Mouse (Mus musculus): ENCODE results near the gene Eif4a3. TPM values are rescaled to one million over a fixed set of nuclear protein-coding genes. Genes with fewer than 3 reads are reported as not detected.

The Eif4a3 gene
- total and polyA plus RNA-seq, 3 experiments = 427 to 608 (median 521) TPM

GRCm38 (mm10) chr11:119344865-119345264, 45.0 kb upstream of the Eif4a3 start:
- Histone ChIP-seq H3K36me3 (ENCODE audit: control insufficient read depth in 1 of 2, insufficient read depth in 2 of 2, low read length in 2 of 2) (no peaks in the 10 kb centered on the region; a peak in 1 of 4 replicates), H3K9ac (ENCODE audit: control insufficient read depth, low read depth, low read length, poor library complexity, severe bottlenecking) (no peak overlapping the region), H3K9me3 (replicated peaks; ENCODE audit: insufficient read depth, low read length) (no peaks in the 10 kb centered on the region), H3K79me2 (ENCODE audit: control insufficient read depth, insufficient read depth, low read length, poor library complexity) (no peaks in the 10 kb centered on the region), H3K4me3 (ENCODE audit: control insufficient read depth in 1 of 2, insufficient read depth in 1 of 2, low read depth in 2 of 2, low read length in 2 of 2) (no peak overlapping the region), H3K27me3 (ENCODE audit: control insufficient read depth in 1 of 2, insufficient read depth in 2 of 2, low read length in 2 of 2) (no peaks in the 10 kb centered on the region), H3K4me1 (ENCODE audit: control insufficient read depth in 1 of 2, insufficient read depth in 2 of 2, low read length in 2 of 2) (peaks cover 0 to 16% of the 10 kb centered on the region in 2 experiments; a peak in 2 of 4 replicates), H3K27ac (ENCODE audit: control insufficient read depth, low read depth, low read length) (no peak overlapping the region)
- no peak for DNase-seq (ENCODE audit: low read depth, low spot score)
- no peak for TF ChIP-seq ZKSCAN1 (IDR thresholded peaks at IDR 0.05; ENCODE audit: low read depth, low read length)
- no peak for TF ChIP-seq SMC3 (IDR thresholded peaks at IDR 0.05; ENCODE audit: low read depth, low read length)
- no peak for TF ChIP-seq USF2 (IDR thresholded peaks at IDR 0.05; ENCODE audit: borderline replicate concordance in 1 of 2, insufficient read depth in 1 of 2, low read depth in 1 of 2, low read length in 2 of 2)
- no peak for TF ChIP-seq E2F4 (IDR thresholded peaks at IDR 0.05; ENCODE audit: borderline replicate concordance, low read depth, low read length)
- TF ChIP-seq ETS1 (IDR thresholded peaks at IDR 0.05; ENCODE audit: low read depth, low read length) = no peak
- no peak for TF ChIP-seq MYC (IDR thresholded peaks at IDR 0.05; ENCODE audit: low read depth, low read length)
- TF ChIP-seq MAX (IDR thresholded peaks at IDR 0.05; ENCODE audit: low read length) = no peak
- TF ChIP-seq EP300 (IDR thresholded peaks at IDR 0.05; ENCODE audit: low read depth in 1 of 2, low read length in 2 of 2) = no peak
- no peak for TF ChIP-seq GABPA (IDR thresholded peaks at IDR 0.05; ENCODE audit: low read depth, low read length)
- no peak for TF ChIP-seq TAL1 (IDR thresholded peaks at IDR 0.05; ENCODE audit: low read length)
- TF ChIP-seq ELF1 (IDR thresholded peaks at IDR 0.05; ENCODE audit: low read depth, low read length) = no peak
- no peak for TF ChIP-seq MYB (IDR thresholded peaks at IDR 0.05; ENCODE audit: low read depth, low read length)
- no peak for TF ChIP-seq POLR2AphosphoS5 (IDR thresholded peaks at IDR 0.05; ENCODE audit: borderline replicate concordance, low read depth, low read length)
- no peak for TF ChIP-seq HCFC1 (IDR thresholded peaks at IDR 0.05; ENCODE audit: low read depth, low read length)
- TF ChIP-seq ZMIZ1 (IDR thresholded peaks at IDR 0.05; ENCODE audit: low read depth, low read length) = no peak
- no peak for TF ChIP-seq MXI1 (IDR thresholded peaks at IDR 0.05; ENCODE audit: low read depth, low read length)
- no peak for TF ChIP-seq POLR2AphosphoS2 (IDR thresholded peaks at IDR 0.05; ENCODE audit: low read length)

GRCm38 (mm10) chr11:119344178-119344577, 44.3 kb upstream of the Eif4a3 start:
- no peak for TF ChIP-seq RAD21 (IDR thresholded peaks at IDR 0.05; ENCODE audit: low read depth, low read length)
- TF ChIP-seq E2F4 (IDR thresholded peaks at IDR 0.05; ENCODE audit: borderline replicate concordance, low read depth, low read length) = no peak
- no peak for TF ChIP-seq CTCF (IDR thresholded peaks at IDR 0.05 in 2 of 3, conservative IDR thresholded peaks at IDR 0.05 in 1 of 3; ENCODE audit: control insufficient read depth in 1 of 3, insufficient read depth in 1 of 3, low read depth in 2 of 3, low read length in 3 of 3, poor library complexity in 1 of 3, severe bottlenecking in 1 of 3)
- TF ChIP-seq TBP (IDR thresholded peaks at IDR 0.05; ENCODE audit: low read depth, low read length) = no peak
- no peak for TF ChIP-seq TAL1 (IDR thresholded peaks at IDR 0.05; ENCODE audit: low read length)
- no peak for TF ChIP-seq ETS1 (IDR thresholded peaks at IDR 0.05; ENCODE audit: low read depth, low read length)
- no peak for TF ChIP-seq POLR2AphosphoS2 (IDR thresholded peaks at IDR 0.05; ENCODE audit: low read length)
- TF ChIP-seq RCOR1 (IDR thresholded peaks at IDR 0.05; ENCODE audit: low read depth, low read length) = no peak
- TF ChIP-seq MAFK (IDR thresholded peaks at IDR 0.05; ENCODE audit: borderline replicate concordance, low read depth, low read length) = no peak
- no peak for TF ChIP-seq ZC3H11A (IDR thresholded peaks at IDR 0.05; ENCODE audit: low read depth, low read length)
- no peak for TF ChIP-seq HCFC1 (IDR thresholded peaks at IDR 0.05; ENCODE audit: low read depth, low read length)
- no peak for TF ChIP-seq ELF1 (IDR thresholded peaks at IDR 0.05; ENCODE audit: low read depth, low read length)
- no peak for TF ChIP-seq JUND (IDR thresholded peaks at IDR 0.05; ENCODE audit: low read depth, low read length)
- TF ChIP-seq ZMIZ1 (IDR thresholded peaks at IDR 0.05; ENCODE audit: low read depth, low read length) = no peak
- no peak for TF ChIP-seq KAT2A (conservative IDR thresholded peaks at IDR 0.05; ENCODE audit: low read depth, low read length)
- no peaks in the 10 kb centered on the region; a peak in 1 of 4 replicates for H3K36me3 ChIP-seq (ENCODE audit: control insufficient read depth in 1 of 2, insufficient read depth in 2 of 2, low read length in 2 of 2)

More at GRCm38 (mm10) chr11:119344178-119344577, 44.3 kb upstream of the Eif4a3 start:
- no peaks in the 10 kb centered on the region for H3K27me3 ChIP-seq (ENCODE audit: control insufficient read depth in 1 of 2, insufficient read depth in 2 of 2, low read length in 2 of 2)
- no peak overlapping the region for H3K9ac ChIP-seq (ENCODE audit: control insufficient read depth, low read depth, low read length, poor library complexity, severe bottlenecking)
- DNase-seq (ENCODE audit: low read depth, low spot score) = no peak
- H3K27ac ChIP-seq (ENCODE audit: control insufficient read depth, low read depth, low read length) = no peak overlapping the region
- no peaks in the 10 kb centered on the region for H3K9me3 ChIP-seq (replicated peaks; ENCODE audit: insufficient read depth, low read length)
- H3K4me3 ChIP-seq (ENCODE audit: control insufficient read depth in 1 of 2, insufficient read depth in 1 of 2, low read depth in 2 of 2, low read length in 2 of 2) = no peak overlapping the region
- peaks cover 0 to 16% of the 10 kb centered on the region in 2 experiments; a peak in 2 of 4 replicates for H3K4me1 ChIP-seq (ENCODE audit: control insufficient read depth in 1 of 2, insufficient read depth in 2 of 2, low read length in 2 of 2)
- no peaks in the 10 kb centered on the region for H3K79me2 ChIP-seq (ENCODE audit: control insufficient read depth, insufficient read depth, low read length, poor library complexity)
